Mouse (Mus musculus) spleen, postnatal 14 days (tissue): ENCODE data around the gene Ntm.

Source experiments
- DNase-seq, 2 experiments: peaks; one replicate each; pipeline ENCODE4 v3.0.0; 2021 to 2022; ENCODE audit warnings: low spot score in 2 of 2

The Ntm gene

GRCm38 (mm10) chr9:29055637-29056036 is 907.3 kb downstream of the Ntm start:
- DNase-seq, result no peak

- DNase-seq, result no peak
Measured at GRCm38 (mm10) chr9:29036466-29036865, 926.5 kb downstream of the Ntm start.

- no peak for DNase-seq
Measured at GRCm38 (mm10) chr9:29036058-29036457, 926.9 kb downstream of the Ntm start.

GRCm38 (mm10) chr9:29026410-29026809 is 936.5 kb downstream of the Ntm start:
- DNase-seq, result no peak

GRCm38 (mm10) chr9:29025603-29026002 is 937.3 kb downstream of the Ntm start:
- DNase-seq, result no peak

- no peak for DNase-seq
Measured at GRCm38 (mm10) chr9:29025104-29025503, 937.8 kb downstream of the Ntm start.

- DNase-seq, result no peak
Measured at GRCm38 (mm10) chr9:29016879-29017278, 946.1 kb downstream of the Ntm start.

- DNase-seq, result no peak
Measured at GRCm38 (mm10) chr9:29013881-29014280, 949.1 kb downstream of the Ntm start.

GRCm38 (mm10) chr9:29012541-29012940 is 950.4 kb downstream of the Ntm start:
- no peak for DNase-seq

GRCm38 (mm10) chr9:29011476-29011875 is 951.5 kb downstream of the Ntm start:
- no peak for DNase-seq

- DNase-seq, result no peak
Measured at GRCm38 (mm10) chr9:29004534-29004933, 958.4 kb downstream of the Ntm start.

- DNase-seq, result no peak
Measured at GRCm38 (mm10) chr9:28999951-29000351, 963.0 kb downstream of the Ntm start.

GRCm38 (mm10) chr9:28977275-28977674 is 985.7 kb downstream of the Ntm start:
- DNase-seq, result no peak

GRCm38 (mm10) chr9:28969455-28969854 is 993.5 kb downstream of the Ntm start:
- no peak for DNase-seq
